Mouse (Mus musculus): ENCODE measurements around the gene Bnip2. TPM values are rescaled to one million over a fixed set of nuclear protein-coding genes. Genes with fewer than 3 reads are reported as not detected.

The Bnip2 gene
- polyA plus RNA-seq (2017; shearing (Covaris generic)), result 72.3 TPM

GRCm38 (mm10) chr9:69989303-69990121 lies at the start of gene Bnip2:
Bnip2 (plus strand) TSS chr9:69989466.

GRCm38 (mm10) chr9:70012408-70012901 lies 23.2 kb downstream of the Bnip2 start, which contains the start of gene Gtf2a2:
Gtf2a2 (plus strand) TSS chr9:70012550.

GRCm38 (mm10) chr9:70037988-70038387 lies 48.7 kb downstream of the Bnip2 start, which contains the start of gene Gcnt3:
Gcnt3 (minus strand) TSS chr9:70038088.

Other genes starting within 250 kb of the Bnip2 start
- not detected for gene Foxb1, start 228.5 kb upstream of the Bnip2 start, polyA plus RNA-seq (2017; shearing (Covaris generic))
- 91.5 TPM for gene Gtf2a2, start 23.1 kb downstream of the Bnip2 start, polyA plus RNA-seq (2017; shearing (Covaris generic))
- gene Gcnt3, start 48.6 kb downstream of the Bnip2 start, polyA plus RNA-seq (2017; shearing (Covaris generic)), result 0.17 TPM
- gene Fam81a, start 153.1 kb downstream of the Bnip2 start, polyA plus RNA-seq (2017; shearing (Covaris generic)), result not detected
- gene Myo1e, start 217.9 kb downstream of the Bnip2 start, polyA plus RNA-seq (2017; shearing (Covaris generic)), result 2.2 TPM